Mouse (Mus musculus) thymus, adult 2 months (tissue): ENCODE measurements around the gene Rasal3.

ENCODE experiments used
- CTCF ChIP-seq: fragments of 200-500 bp; IDR thresholded peaks from 2 replicates; pipeline ENCODE4 v1.5.1; 2012; ENCODE audit warnings: mild to moderate bottlenecking, control low read depth, low read length, moderate library complexity, borderline replicate concordance; ENCODE audit not compliant: control insufficient read depth, poor library complexity, insufficient read depth; ENCODE audit errors: extremely low read depth
- POLR2A ChIP-seq: fragments of 200-500 bp; IDR thresholded peaks from 2 replicates; pipeline ENCODE4 v1.6.1; 2012; ENCODE audit warnings: mild to moderate bottlenecking, low read length, control low read depth, moderate library complexity; ENCODE audit not compliant: control insufficient read depth, poor library complexity, insufficient read depth; ENCODE audit errors: extremely low read depth

GRCm38 (mm10) chr17:32386659-32387432, 16.5 kb downstream of the Rasal3 start:
- TF ChIP-seq CTCF (no peak), POLR2A (no peak)
